Mouse (Mus musculus) cortical plate, adult 2 months (tissue): ENCODE results near the gene Cmtm2b. TPM values are rescaled to one million over a fixed set of nuclear protein-coding genes. Genes with fewer than 3 reads are reported as not detected.

Source experiments
- H3K27ac ChIP-seq: fragments of 200-500 bp; 2 replicates; pipeline ENCODE4 v1.5.1; 2012; ENCODE audit warnings: low read length, control low read depth, inconsistent platforms; ENCODE audit not compliant: insufficient read depth
- H3K4me1 ChIP-seq: fragments of 200-500 bp; 2 replicates; pipeline ENCODE4 v1.6.1; 2011; ENCODE audit warnings: low read length; ENCODE audit not compliant: control insufficient read depth, insufficient read depth
- H3K4me3 ChIP-seq: fragments of 200-500 bp; 2 replicates; pipeline ENCODE4 v1.5.1; 2011; ENCODE audit warnings: mild to moderate bottlenecking, low read length, control low read depth; ENCODE audit not compliant: insufficient read depth
- CTCF ChIP-seq: fragments of 200-500 bp; IDR thresholded peaks from 2 replicates; pipeline ENCODE4 v1.5.1; 2011; ENCODE audit warnings: mild to moderate bottlenecking, control low read depth, low read length; ENCODE audit not compliant: insufficient read depth; ENCODE audit errors: extremely low read depth
- POLR2A ChIP-seq: fragments of 200-500 bp; IDR thresholded peaks from 2 replicates; pipeline ENCODE4 v1.6.1; 2011; ENCODE audit warnings: mild to moderate bottlenecking, low read length, control low read depth; ENCODE audit not compliant: insufficient read depth; ENCODE audit errors: extremely low read depth
- polyA plus RNA-seq: library from polyadenylated mRNA; depleted of rRNA; stranded (reverse); fragments of >200 nt; gene quantifications from 2 replicates; pipeline ENCODE4 v1.2.3, GENCODE M21; 2012

The Cmtm2b gene
- polyA plus RNA-seq, 1 experiment, result not detected

GRCm38 (mm10) chr8:104367398-104367797 is 45.4 kb downstream of the Cmtm2b start:
- Histone ChIP-seq H3K4me1 (peaks cover 11% of the 10 kb centered on the region), H3K27ac (no peak overlapping the region), H3K4me3 (no peak overlapping the region)
- TF ChIP-seq POLR2A (no peak), CTCF (no peak)

GRCm38 (mm10) chr8:104369591-104369990 is 47.6 kb downstream of the Cmtm2b start:
- H3K4me3 ChIP-seq, result 0 out of 2 replicates have a peak overlapping the region, but pooled peaks have one; percentile 1
- peaks cover 12% of the 10 kb centered on the region for H3K4me1 ChIP-seq
- H3K27ac ChIP-seq, result no peak overlapping the region
- no peak for TF ChIP-seq POLR2A
- TF ChIP-seq CTCF, result no peak

- TF ChIP-seq CTCF, result no peak
- Histone ChIP-seq H3K4me1 (peaks cover 15% of the 10 kb centered on the region), H3K27ac (no peak overlapping the region), H3K4me3 (0 out of 2 replicates have a peak overlapping the region, but pooled peaks have one; percentile 1)
Observed at GRCm38 (mm10) chr8:104370071-104370470, 48.0 kb downstream of the Cmtm2b start.

- peaks cover 17% of the 10 kb centered on the region for H3K4me1 ChIP-seq
- no peak overlapping the region for H3K27ac ChIP-seq
- TF ChIP-seq POLR2A (no peak), CTCF (no peak)
- no peak overlapping the region for H3K4me3 ChIP-seq
Observed at GRCm38 (mm10) chr8:104371121-104371520, 49.1 kb downstream of the Cmtm2b start.

GRCm38 (mm10) chr8:104373779-104374178 is 51.7 kb downstream of the Cmtm2b start:
- Histone ChIP-seq H3K27ac (no peak overlapping the region), H3K4me1 (peaks cover 13% of the 10 kb centered on the region), H3K4me3 (no peak overlapping the region)
- no peak for TF ChIP-seq POLR2A
- peak; percentile 29; the same call in 1 of the 2 replicates for TF ChIP-seq CTCF

GRCm38 (mm10) chr8:104374269-104374668 is 52.2 kb downstream of the Cmtm2b start:
- H3K4me3 ChIP-seq, result no peak overlapping the region
- no peak overlapping the region for H3K27ac ChIP-seq
- H3K4me1 ChIP-seq, result peaks cover 13% of the 10 kb centered on the region
- TF ChIP-seq POLR2A, result no peak
- TF ChIP-seq CTCF, result no peak

- TF ChIP-seq CTCF, result no peak
- TF ChIP-seq POLR2A, result no peak
- Histone ChIP-seq H3K4me3 (no peak overlapping the region), H3K4me1 (peaks cover 11% of the 10 kb centered on the region), H3K27ac (no peak overlapping the region)
Observed at GRCm38 (mm10) chr8:104374864-104375846, 53.1 kb downstream of the Cmtm2b start.

- TF ChIP-seq POLR2A, result no peak
- TF ChIP-seq CTCF, result no peak
- peaks cover 12% of the 10 kb centered on the region for H3K4me1 ChIP-seq
- no peak overlapping the region for H3K27ac ChIP-seq
- no peak overlapping the region for H3K4me3 ChIP-seq
Observed at GRCm38 (mm10) chr8:104375959-104376358, 53.9 kb downstream of the Cmtm2b start.

- no peak overlapping the region for H3K4me3 ChIP-seq
- peaks cover 10% of the 10 kb centered on the region for H3K4me1 ChIP-seq
- TF ChIP-seq CTCF (no peak), POLR2A (no peak)
- H3K27ac ChIP-seq, result no peak overlapping the region
Observed at GRCm38 (mm10) chr8:104376669-104377068, 54.6 kb downstream of the Cmtm2b start.
